Mouse (Mus musculus) spleen, adult 2 months (tissue): Measurements from ENCODE around the gene S100a2.
A peak's percentile ranks its signal among the peaks of the same experiment; 100 is the strongest.

Experiments used
- CTCF ChIP-seq: fragments of 200-500 bp; IDR thresholded peaks from 2 replicates; pipeline ENCODE4 v1.5.1; 2011; ENCODE audit warnings: mild to moderate bottlenecking, inconsistent platforms; ENCODE audit not compliant: insufficient read depth, insufficient read length, insufficient replicate concordance; ENCODE audit errors: extremely low read depth
- POLR2A ChIP-seq: fragments of 200-500 bp; IDR thresholded peaks from 2 replicates; pipeline ENCODE4 v1.6.1; 2011; ENCODE audit warnings: low read depth, low read length, inconsistent platforms

- no peak for TF ChIP-seq POLR2A
- TF ChIP-seq CTCF = peak; percentile 43; the same call in 1 of the 2 replicates
Measured at GRCm38 (mm10) chr3:90627807-90628206, 37.8 kb downstream of the S100a2 start.
